Mouse (Mus musculus) liver, adult 2 months (tissue): ENCODE data around the gene Ptafr.
"Not testable (repeated sequence)": the region's sequence is repeated elsewhere in the genome, so short reads cannot be mapped to it uniquely, and the experiment has no call there.

ENCODE experiments used
- CTCF ChIP-seq: fragments of 200-500 bp; IDR thresholded peaks from 2 replicates; pipeline ENCODE4 v1.5.1; 2011; ENCODE audit warnings: low read depth, low read length, control low read depth
- POLR2A ChIP-seq: fragments of 200-500 bp; IDR thresholded peaks from 2 replicates; pipeline ENCODE4 v1.6.1; 2011; ENCODE audit warnings: low read length, control low read depth; ENCODE audit not compliant: insufficient read depth; ENCODE audit errors: extremely low read depth

DNA sequence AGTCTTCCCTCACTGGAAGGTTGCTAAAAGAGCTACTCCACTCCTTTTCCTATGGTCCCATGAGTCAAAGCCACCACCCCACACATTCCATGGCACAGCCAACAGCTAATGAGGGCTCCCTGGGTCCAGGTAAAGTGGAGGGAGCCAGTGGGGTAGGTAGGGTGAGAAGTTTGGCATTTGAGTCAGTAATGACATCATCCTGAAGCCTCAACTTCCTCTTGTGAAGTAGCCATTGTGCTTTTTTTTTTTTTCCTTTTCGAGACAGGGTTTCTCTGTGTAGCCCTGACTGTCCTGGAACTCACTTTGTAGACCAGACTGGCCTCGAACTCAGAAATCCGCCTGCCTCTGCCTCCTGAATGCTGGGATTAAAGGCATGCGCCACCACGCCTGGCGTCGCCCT is 8.3 kb upstream of the Ptafr start:
- not testable (repeated sequence) for TF ChIP-seq POLR2A, CTCF
